Mouse (Mus musculus) gastrocnemius, postnatal 36 days (tissue): ENCODE measurements around the gene Txndc11. TPM values are rescaled to one million over a fixed set of nuclear protein-coding genes. Genes with fewer than 3 reads are reported as not detected.

ENCODE experiments used
- DNase-seq, 2 experiments: peaks; one replicate each; pipeline ENCODE4 v3.0.0; 2022
- intact Hi-C: fragments of 180-260 bp; cut with DNase I; formaldehyde crosslinking; loops from one replicate; pipeline ENCODE4 v1.15.1; 2025
- microRNA-seq, 2 experiments: library from miRNA; unstranded; fragments of <30 nt; microRNA quantifications; one replicate each; pipeline ENCODE4 v1.2.0; 2021
- total RNA-seq, 2 experiments: library from RNA; stranded (reverse); gene quantifications; 2 replicates each; pipeline ENCODE4 v1.2.3; 2021

The Txndc11 gene
- total RNA-seq, 2 experiments from 2014 or later = 7.6 to 8.6 TPM

DNA sequence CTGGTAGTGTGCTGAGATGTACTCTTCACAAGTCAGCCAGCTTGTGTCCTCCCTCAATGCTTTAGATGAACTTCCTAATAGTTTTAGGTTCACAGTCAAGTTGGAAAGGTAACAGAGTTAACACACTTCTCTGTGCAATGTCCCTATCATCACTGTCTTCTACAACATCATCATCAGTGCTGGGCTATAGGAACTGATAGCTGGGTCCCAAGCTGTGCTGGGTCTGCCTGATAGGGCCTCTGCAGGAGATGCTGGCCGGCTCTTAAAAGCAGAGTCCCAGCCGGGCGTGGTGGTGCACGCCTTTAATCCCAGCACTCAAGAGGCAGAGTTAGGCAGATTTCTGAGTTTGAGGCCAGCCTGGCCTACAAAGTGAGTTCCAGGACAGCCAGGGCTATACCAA lies 103.6 kb downstream of the Txndc11 start:
- intact Hi-C loops = loop anchor here (10.0 kb wide), 2 partner anchors 384 to 466 kb away; no protein-coding TSS in a partner anchor

DNA sequence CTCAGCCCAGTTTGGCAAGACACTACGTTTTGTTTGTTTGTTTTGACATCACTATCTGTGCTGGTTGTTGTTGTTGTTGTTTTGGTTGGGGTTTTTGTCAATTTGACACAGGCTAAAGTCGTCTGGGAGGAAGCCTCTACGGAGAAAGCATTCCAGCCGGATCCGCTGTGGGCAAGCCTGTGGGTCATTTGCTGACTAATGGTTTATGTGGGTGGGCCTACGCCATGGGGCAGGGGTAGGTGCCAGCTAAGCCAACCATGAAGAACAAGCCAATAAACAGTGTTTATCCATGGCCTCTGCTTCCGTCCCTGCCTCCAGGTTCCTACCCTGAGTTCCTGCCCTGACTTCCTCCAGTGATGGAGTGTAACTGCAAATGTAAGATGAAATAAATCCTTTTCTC lies 106.2 kb downstream of the Txndc11 start:
- intact Hi-C loops = no loop called here
- DNase-seq = no peak

More for the DNA sequence above, 103.6 kb downstream of the Txndc11 start:
- DNase-seq = no peak

Small RNAs within 50 kb of the gene (microRNA-seq; reads per million reads assigned to microRNA genes)
- 15.8 to 26.0 reads per million in 2 experiments for gene Gm23935

Other genes starting within 250 kb of the Txndc11 start
- gene Snn, start 73.7 kb downstream of the Txndc11 start, total RNA-seq = 1 to 10 TPM; 3.1 to 3.7 TPM
- gene Litaf, start 68.5 kb downstream of the Txndc11 start, total RNA-seq = 1 to 10 TPM; 7.4 to 8.8 TPM
- gene Zc3h7a, start 41.7 kb upstream of the Txndc11 start, total RNA-seq = 10 to 100 TPM; 13.8 to 19.0 TPM
- 10 to 100 TPM; 40.2 to 50.7 TPM for gene Rsl1d1, start 68.7 kb upstream of the Txndc11 start, total RNA-seq
- 10 to 100 TPM; 54.4 to 62.0 TPM for gene Gspt1, start 119.7 kb upstream of the Txndc11 start, total RNA-seq
- gene Tnfrsf17, start 179.2 kb upstream of the Txndc11 start, total RNA-seq = not detected
- gene Snx29, start 188.3 kb upstream of the Txndc11 start, total RNA-seq = 10 to 100 TPM in 1 of 2 experiments, 1 to 10 TPM in 1; 7.8 to 10.7 TPM